Comparison of ENCODE assay signal across 17 mouse cellular contexts in genomic region chr7:54645314-54645713, GRCm38 (mm10).
"Had no signal": no experiment of that assay in that cellular context is flagged by ENCODE, and none has a peak within 500 bp of the region (broad histone marks: within the 10 kb centered on the region; RNA-seq: fewer than 3 reads in every experiment).

No protein-coding gene starts in this region.

- H3K4me1 ChIP-seq: lung, embryonic 15.5 days; megakaryocyte, embryonic 14.5 days; midbrain, embryonic 15.5 days; neural tube, embryonic 12.5 days; stomach, embryonic 15.5 days had no signal

- H3K9ac ChIP-seq: lung, embryonic 15.5 days; midbrain, embryonic 13.5 days; midbrain, embryonic 15.5 days; neural tube, embryonic 12.5 days; stomach, embryonic 15.5 days had no signal

- DNase-seq: lung, adult 2 months; lung, postnatal 14 days; lung, postnatal 36 days; right cerebral cortex, postnatal 14 days; thymus, adult 2 months; thymus, postnatal 25 days; thymus, postnatal 4 days had no signal

- H3K9me3 ChIP-seq: lung, embryonic 15.5 days; megakaryocyte, embryonic 14.5 days; midbrain, embryonic 13.5 days; midbrain, embryonic 15.5 days; neural tube, embryonic 12.5 days; stomach, embryonic 15.5 days had no signal

- H3K4me2 ChIP-seq: lung, embryonic 15.5 days; midbrain, embryonic 11.5 days; midbrain, embryonic 13.5 days; midbrain, embryonic 15.5 days; neural tube, embryonic 12.5 days; stomach, embryonic 15.5 days had no signal

- H3K4me3 ChIP-seq: lung, embryonic 15.5 days; megakaryocyte, embryonic 14.5 days; midbrain, embryonic 13.5 days; midbrain, embryonic 15.5 days; neural tube, embryonic 12.5 days; stomach, embryonic 15.5 days had no signal

- H3K36me3 ChIP-seq: lung, embryonic 15.5 days; midbrain, embryonic 13.5 days; midbrain, embryonic 15.5 days; neural tube, embryonic 12.5 days; stomach, embryonic 15.5 days had no signal

- H3K27ac ChIP-seq: lung, embryonic 15.5 days; macrophage; midbrain, embryonic 13.5 days; midbrain, embryonic 15.5 days; neural tube, embryonic 12.5 days; stomach, embryonic 15.5 days; stomach, postnatal 0 days had no signal

- H3K27me3 ChIP-seq: lung, embryonic 15.5 days; megakaryocyte, embryonic 14.5 days; midbrain, embryonic 13.5 days; midbrain, embryonic 15.5 days; neural tube, embryonic 12.5 days; stomach, embryonic 15.5 days had no signal

- ATAC-seq: lung, postnatal 0 days; midbrain, embryonic 13.5 days; midbrain, embryonic 15.5 days had no signal
